Mouse (Mus musculus) embryonic facial prominence, embryonic 11.5 days (tissue): Measurements from ENCODE around the gene 2610507B11Rik. TPM values are rescaled to one million over a fixed set of nuclear protein-coding genes. Genes with fewer than 3 reads are reported as not detected.

Experiments used
- ATAC-seq: fragments of 200-750 bp; cut with Nextera tagmentation; replicated peaks from 2 replicates; pipeline ENCODE4 v1.8.0; 2017; ENCODE audit warnings: low read depth; ENCODE audit not compliant: insufficient number of reproducible peaks, low FRiP score, low TSS enrichment
- DNase-seq: peaks from one replicate; pipeline ENCODE4 v3.0.0-alpha.2; 2015; ENCODE audit warnings: low spot score
- H3K27ac ChIP-seq: fragments of 300-500 bp; sonication (generic); replicated peaks from 2 replicates; pipeline ENCODE4 v1.5.1; 2014; ENCODE audit warnings: mild to moderate bottlenecking, low read depth, low read length, control low read depth
- H3K27me3 ChIP-seq: fragments of 300-500 bp; sonication (generic); 2 replicates; pipeline ENCODE4 v1.6.1; 2014; ENCODE audit warnings: mild to moderate bottlenecking, low read length, moderate library complexity, mixed read lengths; ENCODE audit not compliant: control insufficient read depth, insufficient read depth
- H3K36me3 ChIP-seq: fragments of 300-500 bp; sonication (generic); replicated peaks from 2 replicates; pipeline ENCODE4 v1.6.1; 2014; ENCODE audit warnings: low read depth, mild to moderate bottlenecking, low read length, moderate library complexity, mixed read lengths; ENCODE audit not compliant: control insufficient read depth, insufficient read depth
- H3K4me1 ChIP-seq: fragments of 300-500 bp; sonication (generic); 2 replicates; pipeline ENCODE4 v1.6.1; 2014; ENCODE audit warnings: low read length, mixed read lengths; ENCODE audit not compliant: control insufficient read depth, insufficient read depth
- H3K4me2 ChIP-seq: fragments of 300-500 bp; sonication (generic); 2 replicates; pipeline ENCODE4 v1.6.1; 2014; ENCODE audit warnings: low read depth, mild to moderate bottlenecking, control low read depth, low read length, moderate library complexity
- H3K4me3 ChIP-seq: fragments of 300-500 bp; sonication (generic); 2 replicates; pipeline ENCODE4 v1.5.1; 2014; ENCODE audit warnings: low read depth, low read length, control low read depth
- H3K9ac ChIP-seq: fragments of 300-500 bp; sonication (generic); replicated peaks from 2 replicates; pipeline ENCODE4 v1.6.1; 2014; ENCODE audit warnings: mild to moderate bottlenecking, control low read depth, low read length
- H3K9me3 ChIP-seq: fragments of 300-500 bp; sonication (generic); replicated peaks from 2 replicates; pipeline ENCODE4 v1.6.1; 2016; ENCODE audit warnings: mild to moderate bottlenecking, low read length, inconsistent platforms, mixed read lengths; ENCODE audit not compliant: control insufficient read depth
- WGBS: fragments of 180-500 bp; shearing (Covaris S2); extraction: QIAGEN DNeasy Blood & Tissue Kit; methylation state at CpG from one replicate; pipeline ENCODE4 v1.1.7; 2014; 5-methylcytosine and 5-hydroxymethylcytosine counted together
- polyA plus RNA-seq: library from polyadenylated mRNA; unstranded; fragments of >200 nt; fragmentation: Nextera tagmentation; extraction: Ambion mirVana; gene quantifications from 2 replicates; pipeline ENCODE4 v1.2.1, GENCODE M21; 2014

2610507B11Rik gene
- polyA plus RNA-seq, 1 experiment from 2014 or later = 66.9 TPM

- Histone ChIP-seq H3K9ac (no peak overlapping the region), H3K27me3 (no peaks in the 10 kb centered on the region), H3K4me3 (no peak overlapping the region), H3K4me2 (0 out of 2 replicates have a peak overlapping the region, but pooled peaks have one; percentile 7), H3K9me3 (no peaks in the 10 kb centered on the region), H3K36me3 (peaks cover 19% of the 10 kb centered on the region), H3K4me1 (no peaks in the 10 kb centered on the region), H3K27ac (no peak overlapping the region)
- ATAC-seq = no peak
- 69% methylated on average over 2 of the region's 2 CpGs for WGBS
- DNase-seq = no peak
These were observed 60.7 kb downstream of the 2610507B11Rik start for GRCm38 (mm10) chr11:78322076-78322831.

GRCm38 (mm10) chr11:78322860-78323259 is 61.3 kb downstream of the 2610507B11Rik start, which contains the start of gene Aldoc:
Gene Aldoc (plus strand): TSS chr11:78322968.
- Histone ChIP-seq H3K4me1 (no peaks in the 10 kb centered on the region), H3K36me3 (peaks cover 15% of the 10 kb centered on the region), H3K9me3 (no peaks in the 10 kb centered on the region), H3K9ac (no peak within 1 kb of the TSS; the same call in 1 of the 2 replicates), H3K27me3 (no peaks in the 10 kb centered on the region), H3K4me2 (0 out of 2 replicates have a peak within 1 kb of the TSS, but pooled peaks have one; percentile 7), H3K27ac (no peak within 1 kb of the TSS), H3K4me3 (no peak within 1 kb of the TSS)
- 5% methylated on average over 15 of the region's 15 CpGs for WGBS
- ATAC-seq (peak; percentile 81), DNase-seq (peak; percentile 81)

GRCm38 (mm10) chr11:78324000-78324785 is 62.6 kb downstream of the 2610507B11Rik start:
- Histone ChIP-seq H3K4me1 (0 out of 2 replicates have a peak, but pooled peaks cover 5% of the 10 kb centered on the region), H3K4me2 (no peak overlapping the region), H3K27ac (no peak overlapping the region), H3K9me3 (no peaks in the 10 kb centered on the region), H3K4me3 (no peak overlapping the region), H3K9ac (no peak overlapping the region), H3K27me3 (no peaks in the 10 kb centered on the region), H3K36me3 (peaks cover 9% of the 10 kb centered on the region)
- no peak for DNase-seq
- 88% methylated on average over 15 of the region's 15 CpGs for WGBS
- ATAC-seq = no peak

- peaks cover 6% of the 10 kb centered on the region for H3K36me3 ChIP-seq
- no peak overlapping the region for H3K27ac ChIP-seq
- no peak overlapping the region for H3K9ac ChIP-seq
- DNase-seq (no peak), ATAC-seq (no peak)
- H3K4me3 ChIP-seq = no peak overlapping the region
- H3K4me1 ChIP-seq = 0 out of 2 replicates have a peak, but pooled peaks cover 5% of the 10 kb centered on the region
- no peak overlapping the region for H3K4me2 ChIP-seq
- no peaks in the 10 kb centered on the region for H3K9me3 ChIP-seq
- no peaks in the 10 kb centered on the region for H3K27me3 ChIP-seq
- 95% methylated on average over 12 of the region's 12 CpGs for WGBS
These were observed 63.4 kb downstream of the 2610507B11Rik start for GRCm38 (mm10) chr11:78324965-78325364.

- H3K9me3 ChIP-seq = no peaks in the 10 kb centered on the region
- no peak for ATAC-seq
- 0 out of 2 replicates have a peak, but pooled peaks cover 5% of the 10 kb centered on the region for H3K4me1 ChIP-seq
- H3K27me3 ChIP-seq = no peaks in the 10 kb centered on the region
- WGBS = 91% methylated on average over 4 of the region's 4 CpGs
- H3K4me3 ChIP-seq = no peak overlapping the region
- DNase-seq = no peak
- no peaks in the 10 kb centered on the region for H3K36me3 ChIP-seq
- H3K27ac ChIP-seq = no peak overlapping the region
- H3K4me2 ChIP-seq = no peak overlapping the region
- H3K9ac ChIP-seq = no peak overlapping the region
These were observed 65.7 kb downstream of the 2610507B11Rik start for GRCm38 (mm10) chr11:78327215-78327614.

- ATAC-seq = peak; percentile 92
These were observed 66.3 kb downstream of the 2610507B11Rik start, which contains the start of gene Pigs for GRCm38 (mm10) chr11:78327634-78328511. Gene Pigs (plus strand): TSS chr11:78328415.

GRCm38 (mm10) chr11:78328512-78329056 is 67.0 kb downstream of the 2610507B11Rik start:
- Histone ChIP-seq H3K9ac (peak overlapping the region; percentile 82), H3K27ac (0 out of 2 replicates have a peak overlapping the region, but pooled peaks have one; percentile 8), H3K4me2 (peak overlapping the region; percentile 93), H3K27me3 (no peaks in the 10 kb centered on the region), H3K4me3 (peak overlapping the region; percentile 74), H3K9me3 (no peaks in the 10 kb centered on the region), H3K36me3 (no peaks in the 10 kb centered on the region), H3K4me1 (0 out of 2 replicates have a peak, but pooled peaks cover 5% of the 10 kb centered on the region)
- 1% methylated on average over 40 of the region's 41 CpGs for WGBS
- ATAC-seq (peak; percentile 27), DNase-seq (no peak)

More at GRCm38 (mm10) chr11:78327634-78328511, 66.3 kb downstream of the 2610507B11Rik start, which contains the start of gene Pigs:
- H3K4me2 ChIP-seq = peak within 1 kb of the TSS; percentile 93
- H3K27ac ChIP-seq = 0 out of 2 replicates have a peak within 1 kb of the TSS, but pooled peaks have one; percentile 8
- H3K4me3 ChIP-seq = peak within 1 kb of the TSS; percentile 74
- no peaks in the 10 kb centered on the region for H3K9me3 ChIP-seq
- peak; percentile 97 for DNase-seq
- H3K4me1 ChIP-seq = 0 out of 2 replicates have a peak, but pooled peaks cover 5% of the 10 kb centered on the region
- WGBS = 13% methylated on average over 37 of the region's 37 CpGs
- no peaks in the 10 kb centered on the region for H3K36me3 ChIP-seq
- H3K27me3 ChIP-seq = no peaks in the 10 kb centered on the region
- peak within 1 kb of the TSS; percentile 82 for H3K9ac ChIP-seq
